Mouse (Mus musculus) kidney, postnatal 36 days (tissue): ENCODE data around the gene Dgkb.

Source experiments
- DNase-seq, 2 experiments: peaks; one replicate each; pipeline ENCODE4 v3.0.0; 2021 to 2022; ENCODE audit warnings: mixed read lengths in 2 of 2

The Dgkb gene

GRCm38 (mm10) chr12:38600165-38600845 is 782.8 kb downstream of the Dgkb start:
- no peak for DNase-seq

GRCm38 (mm10) chr12:38608104-38608503 is 790.6 kb downstream of the Dgkb start:
- DNase-seq = no peak

GRCm38 (mm10) chr12:38668265-38668664 is 850.7 kb downstream of the Dgkb start:
- DNase-seq = no peak
